Mouse (Mus musculus): ENCODE data around the gene Zmat3. TPM values are rescaled to one million over a fixed set of nuclear protein-coding genes. Genes with fewer than 3 reads are reported as not detected.

The Zmat3 gene
- polyA plus RNA-seq, 1 experiment from 2014 or later: 0.82 TPM

- Histone ChIP-seq H3K36me3 (no peaks in the 10 kb centered on the region), H3K27ac (no peak overlapping the region), H3K9me3 (replicated peaks) (no peaks in the 10 kb centered on the region), H3K4me3 (no peak overlapping the region), H3K4me2 (no peak overlapping the region), H3K27me3 (replicated peaks) (no peaks in the 10 kb centered on the region), H3K9ac (no peak overlapping the region), H3K4me1 (no peaks in the 10 kb centered on the region)
- ATAC-seq: no peak
- WGBS (ENCODE audit: insufficient replicate concordance): 27% methylated on average over 7 of the region's 7 CpGs
These were observed 32.2 kb downstream of the Zmat3 start for GRCm38 (mm10) chr3:32333456-32334086.

- Histone ChIP-seq H3K9ac (no peak overlapping the region), H3K4me2 (no peak overlapping the region), H3K4me3 (no peak overlapping the region), H3K4me1 (no peaks in the 10 kb centered on the region), H3K27me3 (replicated peaks) (peaks cover 8% of the 10 kb centered on the region; the same call in 1 of the 2 replicates), H3K36me3 (no peaks in the 10 kb centered on the region), H3K27ac (no peak overlapping the region), H3K9me3 (replicated peaks) (no peaks in the 10 kb centered on the region)
- no peak for ATAC-seq
- WGBS (ENCODE audit: insufficient replicate concordance): 41% methylated on average over 15 of the region's 15 CpGs
These were observed 47.9 kb downstream of the Zmat3 start for GRCm38 (mm10) chr3:32317901-32318416.

- Histone ChIP-seq H3K4me1 (no peaks in the 10 kb centered on the region), H3K9me3 (replicated peaks) (no peaks in the 10 kb centered on the region), H3K9ac (no peak overlapping the region), H3K36me3 (no peaks in the 10 kb centered on the region), H3K27ac (no peak overlapping the region), H3K4me2 (no peak overlapping the region), H3K4me3 (no peak overlapping the region), H3K27me3 (replicated peaks) (peaks cover 8% of the 10 kb centered on the region; the same call in 1 of the 2 replicates)
- no peak for ATAC-seq
- 27% methylated on average over 12 of the region's 12 CpGs for WGBS (ENCODE audit: insufficient replicate concordance)
These were observed 48.5 kb downstream of the Zmat3 start for GRCm38 (mm10) chr3:32317165-32317900.

DNA sequence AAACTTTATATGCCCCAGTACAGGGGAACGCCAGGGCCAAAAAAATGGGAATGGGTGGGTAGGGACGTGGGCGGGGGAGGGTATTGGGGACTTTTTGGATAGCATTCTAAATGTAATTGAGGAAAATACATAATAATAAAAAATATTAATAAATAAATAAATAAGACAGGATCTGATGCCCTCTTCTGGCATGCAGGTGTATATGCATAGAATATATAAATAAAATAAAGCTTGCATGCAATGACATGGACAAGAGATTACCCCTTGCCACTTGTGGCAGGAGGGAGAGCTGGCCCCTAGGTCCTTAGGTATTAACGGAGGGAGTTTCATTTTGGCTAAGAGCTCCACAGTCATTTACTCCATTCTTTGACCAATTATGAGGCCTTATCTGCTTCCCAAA lies 51.1 kb downstream of the Zmat3 start:
- Histone ChIP-seq H3K4me3 (no peak overlapping the region), H3K9me3 (replicated peaks) (no peaks in the 10 kb centered on the region), H3K27ac (no peak overlapping the region), H3K27me3 (replicated peaks) (peaks cover 8% of the 10 kb centered on the region; the same call in 1 of the 2 replicates), H3K4me2 (no peak overlapping the region), H3K36me3 (no peaks in the 10 kb centered on the region), H3K9ac (no peak overlapping the region), H3K4me1 (no peaks in the 10 kb centered on the region)
- no peak for ATAC-seq
- WGBS (ENCODE audit: insufficient replicate concordance): 74% methylated on average over 4 of the region's 4 CpGs

GRCm38 (mm10) chr3:32304171-32304570 lies 61.6 kb downstream of the Zmat3 start:
- H3K27ac ChIP-seq: no peak overlapping the region
- no peaks in the 10 kb centered on the region for H3K27me3 ChIP-seq (replicated peaks)
- H3K9me3 ChIP-seq (replicated peaks): no peaks in the 10 kb centered on the region
- 46% methylated on average over 1 of the region's 1 CpGs for WGBS (ENCODE audit: insufficient replicate concordance)
- H3K4me3 ChIP-seq: no peak overlapping the region
- no peak overlapping the region for H3K4me2 ChIP-seq
- no peaks in the 10 kb centered on the region for H3K36me3 ChIP-seq
- H3K9ac ChIP-seq: no peak overlapping the region
- no peak for ATAC-seq
- H3K4me1 ChIP-seq: no peaks in the 10 kb centered on the region

DNA sequence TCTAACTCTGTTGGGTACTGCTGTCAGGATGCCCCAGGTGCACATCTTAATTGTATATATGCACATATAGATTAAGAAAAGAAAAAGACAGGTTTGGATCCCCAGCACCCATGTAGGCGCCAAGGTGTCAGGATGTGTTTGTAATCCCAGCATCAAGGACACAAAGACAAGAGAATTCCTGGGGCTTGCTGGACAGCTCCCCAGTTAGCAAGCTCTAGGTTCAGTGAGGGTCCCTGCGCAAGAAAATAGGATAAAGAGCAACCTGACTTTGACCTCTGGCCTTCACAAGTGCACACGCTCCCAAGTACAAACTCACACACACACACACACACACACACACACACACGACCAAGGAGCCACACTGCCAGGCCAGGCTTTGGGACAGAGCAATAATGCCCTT lies 73.8 kb downstream of the Zmat3 start:
- no peak overlapping the region for H3K4me3 ChIP-seq
- H3K36me3 ChIP-seq: no peaks in the 10 kb centered on the region
- H3K4me2 ChIP-seq: no peak overlapping the region
- H3K27me3 ChIP-seq (replicated peaks): no peaks in the 10 kb centered on the region
- WGBS (ENCODE audit: insufficient replicate concordance): 28% methylated on average over 4 of the region's 4 CpGs
- H3K4me1 ChIP-seq: no peaks in the 10 kb centered on the region
- ATAC-seq: no peak
- H3K9ac ChIP-seq: no peak overlapping the region
- no peaks in the 10 kb centered on the region for H3K9me3 ChIP-seq (replicated peaks)
- H3K27ac ChIP-seq: no peak overlapping the region

Other genes starting within 250 kb of the Zmat3 start
- gene Pik3ca, start 31.7 kb upstream of the Zmat3 start, polyA plus RNA-seq (2016; fragmentation: Nextera tagmentation; extraction: Ambion mirVana): 4.6 and 5.6 TPM in 2 replicates
- not detected in 2 replicates for gene Kcnmb3, start 126.2 kb upstream of the Zmat3 start, polyA plus RNA-seq (2016; fragmentation: Nextera tagmentation; extraction: Ambion mirVana)
- 29.8 and 31.8 TPM in 2 replicates for gene Zfp639, start 144.2 kb upstream of the Zmat3 start, polyA plus RNA-seq (2016; fragmentation: Nextera tagmentation; extraction: Ambion mirVana)
- gene Mfn1, start 163.5 kb upstream of the Zmat3 start, polyA plus RNA-seq (2016; fragmentation: Nextera tagmentation; extraction: Ambion mirVana): 28.0 and 33.4 TPM in 2 replicates